Mouse (Mus musculus) heart, postnatal 0 days (tissue): ENCODE data around the gene E130311K13Rik.

Source experiments
- CTCF ChIP-seq: IDR thresholded peaks from 2 replicates; pipeline ENCODE4 v1.5.1; 2016; ENCODE audit warnings: antibody characterized with exemption, control low read depth, low read depth
- EP300 ChIP-seq: IDR thresholded peaks from 2 replicates; pipeline ENCODE4 v1.6.1; 2016; ENCODE audit warnings: antibody characterized with exemption, low read depth

GRCm38 (mm10) chr3:63965929-63966328, 36.7 kb upstream of the E130311K13Rik start:
- TF ChIP-seq CTCF (no peak), EP300 (no peak)
